Mouse (Mus musculus): ENCODE measurements around the gene Susd1.

Gene Susd1

DNA sequence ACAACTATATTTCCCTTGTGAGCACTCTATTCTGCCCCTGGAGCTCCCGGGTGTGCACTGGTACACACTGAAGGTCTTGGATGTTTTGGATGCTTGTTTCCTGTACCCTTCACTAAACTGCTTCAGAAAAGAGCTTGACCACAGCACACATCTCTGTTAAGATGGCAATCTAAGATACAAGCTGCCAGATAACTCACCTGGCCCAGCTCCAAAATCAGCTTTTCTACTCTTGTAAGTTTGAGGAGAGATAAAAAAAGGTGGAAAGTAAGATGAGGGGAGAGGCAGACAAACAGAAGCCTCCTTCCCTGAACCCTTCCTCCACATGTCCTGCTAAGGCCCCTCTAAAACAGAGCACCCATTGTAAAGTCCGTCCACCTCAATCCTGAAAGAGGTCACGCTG lies 115.7 kb downstream of the Susd1 start:
- no peak for DNase-seq (ENCODE audit: inconsistent ontology term)

DNA sequence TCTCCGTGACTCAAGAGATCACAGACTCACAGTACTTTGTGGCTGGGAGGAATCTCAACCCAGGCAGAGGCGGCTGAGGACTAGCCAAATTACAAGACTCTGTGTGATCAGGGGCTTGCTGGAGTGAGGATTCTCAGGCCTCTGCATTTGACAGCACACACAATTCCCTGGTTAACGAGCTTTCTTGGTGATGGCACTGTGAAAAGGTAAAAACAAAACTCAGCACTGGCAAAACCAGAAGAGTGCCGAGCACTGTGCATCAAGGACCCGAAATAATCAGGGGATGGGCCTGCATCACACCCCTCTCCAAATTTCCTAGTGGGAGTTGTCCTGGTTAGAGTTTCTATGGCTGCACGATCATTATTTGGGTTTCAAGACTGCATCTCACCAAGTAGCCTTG lies 116.4 kb downstream of the Susd1 start:
- peak; percentile 71 for DNase-seq (ENCODE audit: inconsistent ontology term)

DNA sequence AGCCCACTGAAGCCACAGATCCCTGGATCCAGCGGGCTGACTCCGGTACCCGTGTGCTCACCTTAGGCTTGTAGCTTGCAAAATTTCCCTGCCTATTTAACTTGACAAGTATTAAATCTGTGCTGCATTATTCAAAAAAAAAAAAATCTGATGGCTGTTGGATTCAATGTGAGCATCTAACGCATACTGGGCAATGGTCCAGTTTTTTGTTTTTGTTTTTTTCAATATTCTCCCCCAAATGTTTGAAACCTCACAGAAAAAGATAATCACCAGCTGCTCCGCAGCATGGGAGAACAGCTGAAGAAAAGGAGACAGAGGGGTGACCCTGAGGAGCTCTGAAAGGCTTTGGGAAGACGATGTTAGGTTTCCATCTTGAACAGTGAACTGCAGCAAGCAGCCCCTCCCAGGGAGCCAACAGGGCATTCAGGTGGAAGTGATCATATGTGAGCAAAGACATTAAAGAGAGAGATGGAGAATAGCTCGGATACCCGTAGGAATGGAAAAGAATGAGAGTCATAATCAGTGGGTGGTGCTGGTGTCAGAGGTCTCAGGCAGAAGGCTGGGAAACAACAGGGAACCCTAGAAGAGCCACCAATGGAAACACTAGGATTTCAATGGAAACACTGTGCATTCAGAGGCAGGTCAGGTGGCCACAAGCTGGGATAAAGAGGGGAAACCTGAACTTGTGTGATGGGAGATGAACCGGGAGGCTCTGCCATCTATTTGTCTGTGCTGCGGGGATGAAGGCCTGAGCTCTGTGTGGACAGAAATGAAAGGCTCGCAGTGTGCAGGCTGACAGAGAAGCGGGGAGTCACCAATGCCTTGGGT lies 117.0 kb downstream of the Susd1 start:
- peak; percentile 25 for DNase-seq (ENCODE audit: inconsistent ontology term)

DNA sequence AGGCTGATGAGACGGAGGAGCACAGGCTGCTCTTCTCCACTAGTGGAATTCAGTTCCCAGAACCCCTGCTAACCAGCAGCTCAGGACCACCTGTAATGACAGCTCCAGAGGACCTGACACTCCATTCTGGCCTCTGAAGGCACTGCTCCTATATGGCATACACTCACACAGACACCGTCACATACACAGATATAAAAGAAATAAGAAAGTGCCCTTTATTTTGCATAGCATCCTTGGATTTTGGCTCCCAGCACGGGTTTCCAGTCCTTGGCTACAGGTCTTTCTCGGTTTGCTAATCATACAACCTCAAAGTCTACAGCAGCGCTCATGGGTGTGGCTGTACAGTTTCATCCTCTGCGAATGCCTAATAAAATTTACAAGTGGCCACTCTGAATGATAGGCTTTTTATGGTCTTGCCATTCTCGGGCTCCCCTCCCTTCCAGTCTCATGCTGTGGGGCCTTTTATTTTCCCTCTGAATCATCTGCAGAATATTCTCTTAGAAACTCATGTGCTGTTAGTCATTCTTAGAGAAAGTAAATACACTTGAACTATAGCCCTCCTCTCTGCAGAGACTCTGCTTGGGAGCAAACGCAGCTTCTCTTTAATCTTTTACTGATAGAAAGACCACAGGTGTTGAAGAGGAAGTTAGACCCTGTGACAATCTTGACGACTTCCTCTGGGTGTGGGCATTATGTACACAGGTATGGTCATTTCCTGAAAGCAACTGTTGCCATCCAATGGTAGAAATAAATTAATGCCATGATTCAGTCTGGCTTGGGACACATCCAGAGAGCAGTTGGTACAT lies 119.1 kb downstream of the Susd1 start:
- DNase-seq (ENCODE audit: inconsistent ontology term), result peak; percentile 90

DNA sequence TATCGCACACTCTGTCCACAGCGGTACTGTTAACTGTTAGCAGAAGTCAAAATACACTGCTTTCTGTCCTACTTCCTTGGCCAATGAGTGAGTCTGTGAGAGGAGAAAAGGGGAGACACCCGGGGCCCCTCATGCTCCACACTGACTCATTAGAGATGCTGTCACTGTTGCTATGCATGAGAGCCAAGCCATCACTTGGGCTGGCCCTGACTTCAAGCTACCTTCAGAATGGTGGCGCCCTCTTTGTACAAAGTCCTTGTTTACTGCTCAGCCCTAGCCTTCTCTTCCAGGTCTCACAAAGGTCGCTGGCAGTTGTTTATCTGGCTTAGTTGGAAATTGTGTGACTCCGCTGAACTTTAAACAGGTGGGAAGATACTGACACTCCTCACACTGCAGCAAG lies 119.8 kb downstream of the Susd1 start:
- DNase-seq (ENCODE audit: inconsistent ontology term), result peak; percentile 26

DNA sequence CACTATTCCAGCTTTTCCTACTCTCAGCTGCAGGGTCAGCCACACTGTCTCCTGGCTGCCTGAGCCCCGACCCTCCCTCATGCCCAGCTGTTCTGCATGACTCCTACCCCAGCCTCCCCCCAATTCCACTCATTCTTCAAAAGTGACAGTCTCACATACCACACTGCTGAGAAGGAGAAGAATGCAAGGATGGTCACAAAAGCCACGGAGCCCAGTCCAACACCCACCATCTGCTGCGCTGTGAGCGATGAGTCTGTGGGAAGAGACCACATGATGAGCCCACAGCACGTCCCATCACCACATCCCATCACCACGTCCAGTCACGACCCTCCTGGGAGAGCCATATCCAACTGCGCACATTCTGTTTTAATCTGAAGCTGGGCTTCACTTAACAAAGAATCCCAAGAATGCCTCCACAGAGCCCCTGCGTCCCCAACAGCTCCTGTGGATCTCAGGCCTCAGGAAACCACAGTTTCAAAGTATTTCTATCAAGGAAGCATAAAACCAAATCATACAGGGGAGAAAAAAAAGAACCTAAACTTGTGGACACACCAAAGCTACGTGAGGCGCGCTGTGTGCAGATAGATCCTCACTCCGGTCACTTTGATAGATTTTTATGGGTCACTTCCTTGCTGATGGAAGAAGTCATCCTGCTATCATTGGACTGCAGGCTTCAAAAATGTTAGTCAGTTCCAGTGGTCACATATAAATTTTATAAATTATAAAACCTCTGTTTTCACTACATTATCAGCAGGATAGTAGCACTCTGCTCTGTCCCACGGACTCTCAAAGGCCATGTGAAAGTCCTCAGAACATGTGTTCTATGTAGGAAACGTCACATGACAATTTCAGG lies 122.7 kb downstream of the Susd1 start:
- DNase-seq (ENCODE audit: inconsistent ontology term), result peak; percentile 98

DNA sequence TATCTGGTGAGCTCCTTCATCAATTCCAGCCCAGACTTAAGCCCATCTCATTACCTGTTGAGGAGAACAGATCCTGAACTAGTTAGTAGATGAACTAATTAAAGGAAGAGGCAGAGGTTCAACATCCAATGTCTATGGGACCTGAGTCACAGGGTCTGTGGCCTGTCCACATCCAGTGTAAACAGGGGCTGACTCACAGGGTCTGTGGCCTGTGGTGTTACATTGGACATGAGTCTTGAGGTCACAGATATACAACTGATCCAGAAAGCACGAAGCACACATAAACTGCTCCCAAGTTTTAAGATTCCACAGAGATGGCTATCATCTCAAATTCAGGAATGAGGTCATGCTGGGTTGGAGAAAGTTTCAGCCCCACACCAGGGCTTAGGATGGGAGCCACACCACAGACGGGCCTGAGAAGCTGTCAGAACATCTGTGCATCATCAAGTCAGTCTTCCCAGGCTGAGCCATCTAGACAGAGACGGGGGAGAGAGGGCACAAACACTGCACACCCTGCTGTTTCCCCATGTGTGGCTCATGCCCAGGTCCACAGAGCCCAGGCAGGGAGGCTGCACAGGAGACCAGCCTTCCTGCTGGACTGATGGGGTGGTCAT lies 123.4 kb downstream of the Susd1 start:
- DNase-seq (ENCODE audit: inconsistent ontology term), result peak; percentile 84

DNA sequence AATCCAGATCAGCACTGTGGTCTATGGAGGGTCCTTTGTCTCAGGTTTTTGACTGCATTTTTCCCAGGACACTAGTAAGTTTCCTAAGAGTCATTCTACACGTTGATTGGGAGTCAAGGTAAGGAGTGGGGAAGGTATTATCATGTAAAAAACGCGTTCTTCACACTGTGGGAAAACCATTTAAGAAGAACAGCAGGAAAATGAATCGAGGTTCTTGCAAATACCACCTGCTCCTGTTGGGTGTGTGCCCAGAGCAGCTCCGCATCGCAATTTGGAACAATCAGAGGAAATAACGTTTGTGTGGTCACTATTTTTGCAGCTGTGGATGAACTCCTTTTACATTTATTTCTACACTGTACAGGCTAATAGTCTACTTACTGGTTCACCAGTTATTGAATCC lies 125.5 kb downstream of the Susd1 start:
- no peak for DNase-seq (ENCODE audit: inconsistent ontology term)

DNA sequence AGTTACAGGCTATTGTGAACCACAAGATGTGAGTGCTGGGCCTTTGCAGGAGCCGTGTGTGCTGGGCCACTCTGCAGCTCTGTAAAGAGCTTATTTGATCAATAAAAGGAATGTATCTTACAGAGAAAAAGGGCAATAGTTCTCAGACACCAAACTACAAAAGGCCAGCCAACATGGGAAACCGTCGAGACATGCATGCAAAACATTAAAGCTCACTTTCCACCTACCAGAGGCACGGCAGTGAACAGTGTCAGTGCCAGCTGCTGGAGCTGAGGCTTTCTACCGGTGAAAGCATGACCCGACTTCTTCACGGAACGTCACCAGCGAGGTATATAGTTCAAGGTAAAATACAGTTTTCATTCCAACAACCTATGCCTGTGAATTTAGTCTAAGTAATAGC lies 127.8 kb downstream of the Susd1 start:
- no peak for DNase-seq (ENCODE audit: inconsistent ontology term)

DNA sequence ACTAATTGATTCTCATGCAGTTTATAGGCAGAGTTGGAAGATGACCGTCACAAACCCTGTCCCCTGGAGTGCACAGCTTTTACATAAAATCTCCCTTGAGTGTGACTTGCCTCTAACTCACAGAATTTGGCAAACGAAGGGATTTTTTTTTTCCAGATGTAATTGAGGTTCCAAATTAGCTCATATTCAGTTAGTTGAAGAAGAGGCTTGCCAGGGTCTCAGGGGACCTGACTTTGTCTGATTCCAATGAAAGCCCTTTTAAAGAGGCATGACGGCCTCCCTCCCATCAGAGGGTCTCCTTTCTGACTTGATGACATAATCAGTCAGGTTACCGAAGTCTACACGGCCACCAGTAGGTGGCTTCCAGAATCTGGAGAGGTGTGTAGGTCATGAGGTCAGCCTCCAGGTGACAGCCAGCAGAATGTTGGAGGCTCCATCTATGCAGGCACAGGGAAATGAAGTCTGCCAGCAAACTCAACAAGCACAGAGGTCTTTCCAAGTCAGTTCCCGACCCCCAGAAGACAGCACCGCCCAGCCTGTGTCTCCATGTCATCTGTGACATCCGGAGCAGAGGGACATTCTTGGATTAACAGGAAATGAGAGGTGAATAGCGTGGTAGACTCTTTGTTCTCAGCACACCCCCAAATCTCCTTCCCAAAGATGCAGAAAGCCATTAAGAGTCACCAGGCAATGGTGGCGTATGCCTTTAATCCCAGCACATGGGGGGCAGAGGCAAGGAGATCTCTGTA lies 130.4 kb downstream of the Susd1 start:
- DNase-seq (ENCODE audit: inconsistent ontology term), result no peak

DNA sequence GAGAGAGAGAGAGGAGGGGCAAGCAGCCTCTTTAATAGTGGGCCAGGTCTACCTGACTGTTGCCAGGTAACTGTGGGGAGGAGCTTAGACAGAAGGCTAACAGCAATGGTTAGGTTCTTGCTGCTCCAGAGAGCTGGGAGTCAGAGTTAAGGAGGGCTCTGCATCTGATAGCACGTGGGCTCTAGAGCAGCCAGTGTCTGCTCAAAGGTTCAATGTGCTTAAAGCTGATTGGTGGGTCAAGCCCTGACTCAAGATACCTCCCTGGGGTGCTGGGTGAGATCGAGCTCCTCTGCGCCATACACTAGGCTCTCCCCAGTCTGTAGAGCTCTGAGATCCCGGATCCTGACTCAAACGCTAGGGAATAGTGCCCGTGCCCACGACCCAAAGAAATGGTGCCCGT lies 136.0 kb downstream of the Susd1 start:
- DNase-seq (ENCODE audit: inconsistent ontology term), result no peak

DNA sequence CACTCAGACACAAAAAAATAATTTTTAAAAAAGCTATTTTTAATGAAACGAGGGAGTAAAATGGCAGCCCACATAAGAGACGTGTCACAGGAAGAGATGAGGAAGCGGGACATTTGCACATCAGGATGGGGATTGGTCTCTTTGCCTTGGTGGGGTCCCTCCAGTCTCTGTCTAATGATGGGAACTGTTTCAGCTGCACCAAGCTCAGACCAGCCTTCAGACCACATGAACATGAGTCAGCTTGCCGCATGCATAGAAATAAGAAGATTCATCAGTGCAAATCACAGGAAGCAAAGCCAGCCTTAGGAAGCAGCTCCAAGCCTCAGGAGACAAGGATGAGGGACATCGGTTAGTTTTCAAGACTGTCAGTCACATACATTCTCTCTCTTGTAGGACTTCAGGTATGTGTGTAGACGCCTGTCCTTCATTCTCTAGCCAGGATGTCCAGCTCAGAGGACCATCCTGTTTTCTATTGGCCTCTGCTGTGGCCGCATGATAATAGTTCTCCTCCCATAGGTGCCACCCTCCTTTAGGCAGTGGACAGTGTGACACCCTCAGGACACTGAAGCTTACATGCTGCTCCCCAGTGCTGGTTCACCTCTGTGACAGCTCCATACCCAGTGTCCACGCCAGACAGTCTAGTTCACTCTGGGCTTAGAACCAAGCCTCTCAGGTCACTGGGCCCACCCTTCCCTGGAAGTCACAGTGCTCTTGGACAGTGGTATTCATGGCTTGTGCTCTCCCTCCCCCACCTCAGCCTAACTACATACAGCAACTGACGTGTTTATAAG lies 137.2 kb downstream of the Susd1 start:
- peak; percentile 19 for DNase-seq (ENCODE audit: inconsistent ontology term)

DNA sequence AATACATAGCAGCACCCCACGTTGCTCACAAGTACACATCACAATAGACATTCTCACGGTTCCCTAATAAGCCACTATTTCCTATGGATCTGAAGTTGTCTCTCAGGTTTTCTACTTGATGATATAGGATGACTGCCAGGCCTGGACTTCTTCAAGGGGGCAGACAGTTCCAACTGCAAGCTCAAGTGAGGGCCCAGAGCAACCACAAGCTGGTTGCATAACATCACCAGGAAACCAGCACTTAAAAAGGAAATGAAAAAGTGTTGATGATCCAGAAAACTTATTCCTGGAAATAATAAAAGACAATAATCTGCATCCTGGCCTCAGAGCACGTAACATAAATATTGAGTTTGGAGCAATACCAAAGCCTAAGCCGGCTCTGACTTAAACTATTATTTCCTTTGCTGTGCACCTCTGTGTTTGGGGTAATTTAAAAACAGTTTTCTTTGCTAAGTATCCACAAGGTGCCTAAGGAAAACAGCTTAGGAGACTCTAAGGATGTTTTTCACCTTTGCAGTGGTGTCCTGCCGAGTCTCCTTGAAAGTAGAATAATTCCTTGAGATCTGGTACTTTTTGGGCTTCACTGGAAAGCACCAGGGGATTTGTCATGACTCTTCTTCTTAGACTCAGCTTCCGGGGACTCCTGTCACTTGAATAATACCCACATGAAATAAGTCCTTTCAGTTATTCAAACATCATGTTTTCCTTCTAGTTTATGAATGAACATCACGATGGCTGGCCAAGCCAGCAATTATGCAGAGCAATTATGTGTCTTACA lies 139.5 kb downstream of the Susd1 start:
- DNase-seq (ENCODE audit: inconsistent ontology term), result no peak

DNA sequence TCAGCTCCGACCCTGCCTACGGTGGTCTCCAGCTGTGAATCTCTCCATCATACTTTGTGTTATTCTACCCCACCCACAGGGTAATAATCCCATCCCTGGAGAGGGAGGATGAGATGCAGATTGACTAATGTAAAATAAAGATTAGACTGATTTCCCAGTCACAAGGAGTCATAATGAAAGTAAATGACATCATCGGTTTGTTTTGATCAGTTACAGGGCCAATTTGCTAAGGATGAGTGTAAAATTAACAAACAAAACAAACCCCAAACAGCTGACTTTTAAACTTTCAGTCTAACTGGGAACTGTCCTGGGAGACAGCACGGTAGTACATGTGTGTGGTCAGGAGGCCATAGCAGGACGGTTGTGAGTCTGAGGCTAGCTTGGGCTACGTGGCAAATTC lies 143.3 kb downstream of the Susd1 start:
- DNase-seq (ENCODE audit: inconsistent ontology term), result no peak

DNA sequence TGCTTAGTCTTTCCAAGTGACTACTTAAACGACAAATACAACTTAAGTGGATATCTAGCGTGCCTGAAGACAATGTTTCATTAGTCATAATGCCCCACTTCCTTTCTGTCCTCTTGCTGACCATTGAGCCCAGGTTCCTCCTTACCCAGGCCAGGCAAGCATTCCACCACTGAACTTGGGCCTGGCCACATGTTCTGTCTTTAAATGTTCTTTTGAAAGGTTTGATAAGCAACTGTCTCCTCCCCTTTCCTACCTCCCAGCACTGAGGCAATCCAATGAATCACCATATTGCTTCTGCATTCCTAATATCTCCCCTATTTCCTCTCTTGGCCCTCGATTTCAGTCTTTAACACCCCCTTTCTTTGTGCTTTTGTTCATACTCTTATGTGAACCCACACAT lies 143.8 kb downstream of the Susd1 start:
- no peak for DNase-seq (ENCODE audit: inconsistent ontology term)

DNA sequence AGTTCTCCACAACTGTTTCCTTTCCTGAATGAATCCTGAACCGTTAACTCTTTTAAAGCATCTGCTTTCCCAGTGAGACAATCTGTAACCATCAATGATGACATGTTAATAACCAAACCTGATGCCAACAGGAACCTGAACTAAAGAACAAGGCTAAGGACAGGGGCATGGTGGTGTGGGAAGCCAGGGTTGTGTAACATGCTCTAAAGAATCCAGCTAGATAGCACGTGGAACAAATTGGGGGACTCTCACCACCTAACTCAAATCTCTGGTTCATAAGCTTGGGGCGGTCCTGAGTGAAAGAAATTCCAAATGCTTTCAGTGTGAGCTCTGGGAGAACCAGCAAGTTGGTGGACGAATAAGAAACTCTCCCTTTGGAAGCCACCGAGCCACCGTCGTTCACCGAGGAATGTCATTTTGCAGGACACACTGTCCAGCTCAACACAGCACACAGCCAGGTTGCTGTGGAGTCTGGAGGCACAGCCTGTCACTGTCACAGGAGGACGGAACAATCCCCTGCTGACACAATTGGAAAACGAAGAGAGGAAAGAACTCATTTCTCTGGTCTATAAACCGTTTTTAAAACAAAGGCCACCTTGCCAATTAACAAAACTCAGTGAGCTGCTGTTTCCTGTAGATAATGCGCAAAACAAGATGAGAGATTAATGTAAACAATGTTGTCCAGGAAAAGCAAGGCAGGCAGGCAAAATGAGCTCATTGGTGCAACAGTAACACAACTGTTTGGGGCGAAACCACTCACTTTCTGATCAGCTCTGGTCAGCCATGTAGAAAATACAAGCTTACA lies 146.3 kb downstream of the Susd1 start:
- DNase-seq (ENCODE audit: inconsistent ontology term), result no peak

DNA sequence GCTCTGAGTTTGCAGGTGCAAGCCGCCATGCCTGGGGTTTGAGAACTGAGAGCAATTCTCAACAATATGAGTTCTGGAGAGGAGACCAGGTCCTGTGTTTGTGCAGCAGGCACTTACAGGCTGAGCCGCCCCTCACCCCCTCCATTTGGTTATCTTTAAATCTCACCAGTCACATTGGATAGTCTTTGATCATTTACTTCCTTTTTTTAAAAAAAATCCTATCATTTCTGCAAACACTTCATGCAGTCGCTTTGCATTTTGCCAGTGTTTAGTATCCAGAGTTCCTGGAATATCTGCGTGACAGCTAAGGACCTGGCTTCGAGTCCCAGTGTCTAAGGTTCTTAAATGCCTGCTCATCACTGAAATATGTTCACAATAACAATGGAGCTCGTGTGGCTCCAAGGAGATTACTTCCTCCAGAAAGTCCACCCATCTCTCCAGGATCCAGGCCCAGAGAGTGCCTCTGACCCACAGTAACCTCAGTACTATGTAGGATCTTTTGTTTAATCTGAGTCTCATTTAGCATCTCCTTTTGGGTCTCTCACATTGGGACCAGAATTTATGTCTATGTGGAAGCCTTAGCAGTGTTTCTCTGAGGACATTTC lies 147.4 kb downstream of the Susd1 start:
- DNase-seq (ENCODE audit: inconsistent ontology term), result peak; percentile 25

DNA sequence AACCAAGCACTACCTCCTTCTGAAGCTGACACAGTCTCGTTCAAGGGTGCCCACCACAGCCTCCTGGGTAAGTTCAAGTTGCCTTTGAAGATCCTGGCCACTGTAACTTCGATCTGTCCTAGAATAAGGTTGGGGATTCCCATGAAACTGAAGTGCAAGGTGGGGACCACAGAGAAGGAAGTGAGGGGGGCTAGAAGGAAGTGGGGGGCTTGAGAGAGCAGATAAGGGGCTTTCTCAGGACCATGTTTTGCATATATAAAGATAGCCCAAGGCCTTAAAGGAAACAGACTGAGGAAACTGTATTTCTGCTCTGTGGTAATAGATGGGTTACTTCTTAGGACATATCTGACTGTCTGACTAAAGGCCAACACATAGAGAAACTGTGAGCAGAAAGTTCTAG lies 151.3 kb downstream of the Susd1 start:
- DNase-seq (ENCODE audit: inconsistent ontology term), result no peak
